ENCODE assay signal across 8 mouse cellular contexts in the genomic region with DNA sequence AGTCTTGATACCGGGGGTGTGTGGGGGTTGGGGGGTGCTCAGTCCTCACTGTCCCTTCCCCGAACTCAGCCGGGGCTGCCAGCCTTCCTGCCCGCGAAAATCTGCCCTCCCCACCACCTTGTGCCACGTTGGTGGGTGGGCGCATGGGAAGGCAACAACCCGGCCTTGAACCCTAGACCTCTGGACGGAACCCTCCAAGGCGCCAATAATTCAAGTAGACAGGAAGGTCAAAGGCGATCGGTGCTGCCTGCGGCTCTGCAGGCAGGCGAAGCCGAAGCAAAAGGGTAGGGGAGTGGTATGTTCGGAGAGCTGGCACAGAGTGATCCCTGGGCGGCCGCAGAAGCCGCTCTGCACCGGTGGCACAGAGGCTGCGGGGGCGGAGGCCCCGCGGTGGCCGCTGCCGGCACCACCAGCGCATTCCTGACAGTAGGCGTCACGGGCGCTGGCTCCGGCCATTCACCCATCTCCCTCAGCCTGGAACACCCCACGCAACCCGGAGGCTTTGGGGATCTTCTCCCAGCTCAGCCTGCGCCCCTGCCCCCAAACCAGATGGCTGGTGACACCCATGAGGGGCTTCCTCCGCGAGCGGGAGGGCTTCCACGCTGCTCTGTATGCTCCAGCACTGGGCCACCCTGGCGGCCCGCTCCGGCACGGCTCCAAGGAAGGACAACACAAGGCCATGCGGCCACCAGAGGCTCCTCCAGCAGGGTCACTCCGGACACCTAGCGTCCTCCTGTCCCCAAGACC. TPM values are rescaled to one million over a fixed set of nuclear protein-coding genes. Genes with fewer than 3 reads are reported as not detected.
DNase-seq lines count a peak whose midpoint lies in the region; ATAC-seq and TF ChIP-seq lines count a peak whose summit lies in the region.

No protein-coding gene starts in this region.

- ATAC-seq in hematopoietic stem cell, adult 5-6 weeks (replicated peaks in 1 of 2; ENCODE audit: insufficient read depth in 1 of 2, low FRiP score in 2 of 2, low TSS enrichment in 1 of 2, low read depth in 1 of 2, poor library complexity in 2 of 2, severe bottlenecking in 2 of 2): peak; percentile 33 to 61; a peak in 3 of 4 replicates
- peak; percentile 75 for ATAC-seq in lung, embryonic 15.5 days (ENCODE audit: borderline replicate concordance, extremely low read depth, low FRiP score, low TSS enrichment)

- no peaks in the 10 kb centered on the region for H3K9me3 ChIP-seq in lung, embryonic 15.5 days

- TF ChIP-seq CTCF in olfactory bulb, adult 2 months (IDR thresholded peaks at IDR 0.05; ENCODE audit: insufficient read depth, low read depth, low read length): no peak

- H3K36me3 ChIP-seq in lung, embryonic 15.5 days: 0 out of 2 replicates have a peak, but pooled peaks cover 3% of the 10 kb centered on the region

- H3K27ac ChIP-seq in lung, embryonic 15.5 days: peak overlapping the region; percentile 84
- peak overlapping the region; percentile 93 for H3K27ac ChIP-seq in olfactory bulb, adult 2 months (ENCODE audit: insufficient read depth, low read depth, low read length)

- peak overlapping the region; percentile 80 for H3K9ac ChIP-seq in lung, embryonic 15.5 days

- peak; percentile 89 for DNase-seq in MN1 (ENCODE audit: low spot score)
- peak; percentile 68 for DNase-seq in cerebellum, adult 9-10 months
- peak; percentile 54 to 69 for DNase-seq in frontal cortex, postnatal 10 days (ENCODE audit: low spot score in 2 of 2)
- DNase-seq in layer of hippocampus, postnatal 10 days (ENCODE audit: low spot score in 2 of 2): peak; percentile 66 to 77
- DNase-seq in thymus, postnatal 14 days: peak; percentile 17

- peak overlapping the region; percentile 74 for H3K4me2 ChIP-seq in lung, embryonic 15.5 days

- WGBS in lung, embryonic 15.5 days: under 1% methylated on average over 40 of the region's 45 CpGs
- under 1% methylated on average over 45 of the region's 45 CpGs for WGBS in olfactory bulb, adult 2 months

- peak overlapping the region; percentile 79 for H3K4me3 ChIP-seq in lung, embryonic 15.5 days
- H3K4me3 ChIP-seq in olfactory bulb, adult 2 months (ENCODE audit: insufficient read depth, low read depth, low read length): peak overlapping the region; percentile 75

- H3K27me3 ChIP-seq in lung, embryonic 15.5 days: no peaks in the 10 kb centered on the region

- no peak; the same call in 1 of the 2 replicates for TF ChIP-seq POLR2A in olfactory bulb, adult 2 months (IDR thresholded peaks at IDR 0.05; ENCODE audit: insufficient read depth, low read depth, low read length)

- H3K4me1 ChIP-seq in lung, embryonic 15.5 days: peaks cover 32% of the 10 kb centered on the region
- H3K4me1 ChIP-seq in olfactory bulb, adult 2 months (ENCODE audit: control insufficient read depth, insufficient read depth, low read length): 0 out of 2 replicates have a peak, but pooled peaks cover 2% of the 10 kb centered on the region

RNA-seq across cellular contexts. Expression of gene Rnd3, which starts 1.4 kb away (rescaled TPM):
- 3.5 and 4.1 TPM in 2 replicates for total RNA-seq in hematopoietic stem cell, adult 5-6 weeks (2017)
- 10 to 100 TPM; 26.3 to 27.8 TPM for total RNA-seq in layer of hippocampus, postnatal 10 days (2021)
- polyA plus RNA-seq in lung, embryonic 15.5 days (2015; fragmentation: Nextera tagmentation; extraction: Ambion mirVana): 63.7 and 64.0 TPM in 2 replicates
- polyA plus RNA-seq in olfactory bulb, adult 2 months (2012; ENCODE audit: insufficient read depth, insufficient read length, low replicate concordance, missing spikeins): not detected in 2 replicates

Comparison
In these comparisons a context has a peak if more than half of its experiments do, and no peak if none do; other contexts are left out.
1. Peak in every context shown above with its lines: DNase-seq, ATAC-seq, H3K4me3 ChIP-seq and H3K27ac ChIP-seq.
2. DNase-seq: peak in every context shown above with its lines; median percentile 89 in MN1; 72 in layer of hippocampus, postnatal 10 days; 68 in cerebellum, adult 9-10 months; 62 in frontal cortex, postnatal 10 days; 17 in thymus, postnatal 14 days.